Mouse (Mus musculus): ENCODE measurements around the gene Nap1l1.

- TF ChIP-seq CTCF (IDR thresholded peaks at IDR 0.05; ENCODE audit: low read depth, low read length) (no peak), GATA1 (IDR thresholded peaks at IDR 0.05; ENCODE audit: borderline replicate concordance, low read length) (no peak), POLR2AphosphoS5 (IDR thresholded peaks at IDR 0.05; ENCODE audit: insufficient replicate concordance, low read depth, low read length) (no peak)
Observed at GRCm38 (mm10) chr10:111537410-111537809, 64.4 kb downstream of the Nap1l1 start.

Measured in G1E (cell line).